Mouse (Mus musculus): Measurements from ENCODE around the gene Lonp1. TPM values are rescaled to one million over a fixed set of nuclear protein-coding genes. Genes with fewer than 3 reads are reported as not detected.
"Not testable (repeated sequence)": the region's sequence is repeated elsewhere in the genome, so short reads cannot be mapped to it uniquely, and the experiment has no call there.

Gene Lonp1
- polyA plus RNA-seq, 1 experiment from 2014 or later: 66.4 TPM

- H3K36me3 ChIP-seq (ENCODE audit: insufficient read depth, low read length): no peaks in the 10 kb centered on the region
- no peak overlapping the region for H3K4me2 ChIP-seq (replicated peaks; ENCODE audit: low read depth, low read length)
- H3K4me3 ChIP-seq (ENCODE audit: low read length): no peak overlapping the region
- no peaks in the 10 kb centered on the region for H3K27me3 ChIP-seq (ENCODE audit: insufficient read depth, low read length)
- H3K4me1 ChIP-seq (ENCODE audit: insufficient read depth, low read length): peaks cover 10% of the 10 kb centered on the region; the same call in 1 of the 2 replicates
- ATAC-seq (ENCODE audit: low FRiP score, low TSS enrichment): no peak
- H3K27ac ChIP-seq (ENCODE audit: low read length): no peak overlapping the region
- WGBS: 81% methylated on average over 6 of the region's 6 CpGs
- H3K9ac ChIP-seq (replicated peaks; ENCODE audit: low read length): no peak overlapping the region
- H3K9me3 ChIP-seq (ENCODE audit: low read length): no peaks in the 10 kb centered on the region
Measured at GRCm38 (mm10) chr17:56656171-56656570, 29.5 kb upstream of the Lonp1 start.

- Histone ChIP-seq H3K36me3 (ENCODE audit: insufficient read depth, low read length) (no peaks in the 10 kb centered on the region), H3K9me3 (ENCODE audit: low read length) (no peaks in the 10 kb centered on the region), H3K27me3 (ENCODE audit: insufficient read depth, low read length) (no peaks in the 10 kb centered on the region), H3K27ac (ENCODE audit: low read length) (no peak overlapping the region), H3K4me3 (ENCODE audit: low read length) (no peak overlapping the region), H3K9ac (replicated peaks; ENCODE audit: low read length) (no peak overlapping the region), H3K4me1 (ENCODE audit: insufficient read depth, low read length) (peaks cover 11% of the 10 kb centered on the region; the same call in 1 of the 2 replicates), H3K4me2 (replicated peaks; ENCODE audit: low read depth, low read length) (no peak overlapping the region)
- ATAC-seq (ENCODE audit: low FRiP score, low TSS enrichment): no peak
- WGBS: 59% methylated on average over 3 of the region's 3 CpGs
Measured at GRCm38 (mm10) chr17:56655311-56655710, 28.6 kb upstream of the Lonp1 start.

- no peak overlapping the region for H3K4me2 ChIP-seq (replicated peaks; ENCODE audit: low read depth, low read length)
- no peaks in the 10 kb centered on the region for H3K9me3 ChIP-seq (ENCODE audit: low read length)
- no peak overlapping the region for H3K4me3 ChIP-seq (ENCODE audit: low read length)
- H3K27me3 ChIP-seq (ENCODE audit: insufficient read depth, low read length): no peaks in the 10 kb centered on the region
- H3K27ac ChIP-seq (ENCODE audit: low read length): no peak overlapping the region
- no peak overlapping the region for H3K9ac ChIP-seq (replicated peaks; ENCODE audit: low read length)
- ATAC-seq (ENCODE audit: low FRiP score, low TSS enrichment): no peak
- 68% methylated on average over 2 of the region's 2 CpGs for WGBS
- no peaks in the 10 kb centered on the region for H3K36me3 ChIP-seq (ENCODE audit: insufficient read depth, low read length)
- H3K4me1 ChIP-seq (ENCODE audit: insufficient read depth, low read length): peaks cover 11% of the 10 kb centered on the region; the same call in 1 of the 2 replicates
Measured at GRCm38 (mm10) chr17:56654771-56655170, 28.1 kb upstream of the Lonp1 start.

GRCm38 (mm10) chr17:56651801-56652200 is 25.1 kb upstream of the Lonp1 start:
- no peaks in the 10 kb centered on the region for H3K9me3 ChIP-seq (ENCODE audit: low read length)
- WGBS: 20% methylated on average over 10 of the region's 10 CpGs
- no peaks in the 10 kb centered on the region for H3K36me3 ChIP-seq (ENCODE audit: insufficient read depth, low read length)
- H3K9ac ChIP-seq (replicated peaks; ENCODE audit: low read length): no peak overlapping the region
- ATAC-seq (ENCODE audit: low FRiP score, low TSS enrichment): peak; percentile 77
- H3K27me3 ChIP-seq (ENCODE audit: insufficient read depth, low read length): no peaks in the 10 kb centered on the region
- H3K4me3 ChIP-seq (ENCODE audit: low read length): peak overlapping the region; percentile 7; the same call in 1 of the 2 replicates
- peak overlapping the region; percentile 35 for H3K4me2 ChIP-seq (replicated peaks; ENCODE audit: low read depth, low read length)
- peaks cover 11% of the 10 kb centered on the region; the same call in 1 of the 2 replicates for H3K4me1 ChIP-seq (ENCODE audit: insufficient read depth, low read length)
- H3K27ac ChIP-seq (ENCODE audit: low read length): no peak overlapping the region

- Histone ChIP-seq H3K27ac (ENCODE audit: low read length) (no peak overlapping the region), H3K4me2 (replicated peaks; ENCODE audit: low read depth, low read length) (no peak overlapping the region), H3K36me3 (ENCODE audit: insufficient read depth, low read length) (no peaks in the 10 kb centered on the region), H3K27me3 (ENCODE audit: insufficient read depth, low read length) (no peaks in the 10 kb centered on the region), H3K4me3 (ENCODE audit: low read length) (no peak overlapping the region), H3K9me3 (ENCODE audit: low read length) (no peaks in the 10 kb centered on the region), H3K4me1 (ENCODE audit: insufficient read depth, low read length) (peaks cover 11% of the 10 kb centered on the region; the same call in 1 of the 2 replicates), H3K9ac (replicated peaks; ENCODE audit: low read length) (no peak overlapping the region)
- 43% methylated on average over 11 of the region's 13 CpGs for WGBS
- ATAC-seq (ENCODE audit: low FRiP score, low TSS enrichment): no peak
Measured at GRCm38 (mm10) chr17:56647546-56647945, 20.9 kb upstream of the Lonp1 start.

GRCm38 (mm10) chr17:56643237-56643636 is 16.6 kb upstream of the Lonp1 start:
- Histone ChIP-seq H3K9ac (replicated peaks; ENCODE audit: low read length) (no peak overlapping the region), H3K27me3 (ENCODE audit: insufficient read depth, low read length) (no peaks in the 10 kb centered on the region), H3K4me1 (ENCODE audit: insufficient read depth, low read length) (no peaks in the 10 kb centered on the region), H3K36me3 (ENCODE audit: insufficient read depth, low read length) (no peaks in the 10 kb centered on the region), H3K4me2 (replicated peaks; ENCODE audit: low read depth, low read length) (no peak overlapping the region), H3K27ac (ENCODE audit: low read length) (no peak overlapping the region), H3K9me3 (ENCODE audit: low read length) (no peaks in the 10 kb centered on the region), H3K4me3 (ENCODE audit: low read length) (no peak overlapping the region)
- WGBS: 72% methylated on average over 4 of the region's 4 CpGs
- ATAC-seq (ENCODE audit: low FRiP score, low TSS enrichment): no peak

GRCm38 (mm10) chr17:56634023-56634422 is 7.3 kb upstream of the Lonp1 start:
- ATAC-seq (ENCODE audit: low FRiP score, low TSS enrichment): no peak
- Histone ChIP-seq H3K9ac (replicated peaks; ENCODE audit: low read length) (no peak overlapping the region), H3K36me3 (ENCODE audit: insufficient read depth, low read length) (no peaks in the 10 kb centered on the region), H3K4me1 (ENCODE audit: insufficient read depth, low read length) (no peaks in the 10 kb centered on the region), H3K4me3 (ENCODE audit: low read length) (no peak overlapping the region), H3K4me2 (replicated peaks; ENCODE audit: low read depth, low read length) (no peak overlapping the region), H3K27ac (ENCODE audit: low read length) (no peak overlapping the region), H3K9me3 (ENCODE audit: low read length) (no peaks in the 10 kb centered on the region), H3K27me3 (ENCODE audit: insufficient read depth, low read length) (no peaks in the 10 kb centered on the region)
- WGBS: 84% methylated on average over 6 of the region's 6 CpGs

- Histone ChIP-seq H3K9ac (replicated peaks; ENCODE audit: low read length) (no peak overlapping the region), H3K36me3 (ENCODE audit: insufficient read depth, low read length) (no peaks in the 10 kb centered on the region), H3K27ac (ENCODE audit: low read length) (no peak overlapping the region), H3K4me3 (ENCODE audit: low read length) (no peak overlapping the region), H3K4me1 (ENCODE audit: insufficient read depth, low read length) (peaks cover 8% of the 10 kb centered on the region; the same call in 1 of the 2 replicates), H3K9me3 (ENCODE audit: low read length) (no peaks in the 10 kb centered on the region), H3K4me2 (replicated peaks; ENCODE audit: low read depth, low read length) (no peak overlapping the region), H3K27me3 (ENCODE audit: insufficient read depth, low read length) (no peaks in the 10 kb centered on the region)
- no peak for ATAC-seq (ENCODE audit: low FRiP score, low TSS enrichment)
- 56% methylated on average over 4 of the region's 4 CpGs for WGBS
Measured at GRCm38 (mm10) chr17:56631807-56632206, 5.1 kb upstream of the Lonp1 start.

GRCm38 (mm10) chr17:56629800-56630781 is 3.4 kb upstream of the Lonp1 start:
- not testable (repeated sequence) for H3K27me3 ChIP-seq (ENCODE audit: insufficient read depth, low read length); H3K9ac ChIP-seq (replicated peaks; ENCODE audit: low read length); H3K9me3 ChIP-seq (ENCODE audit: low read length); ATAC-seq (ENCODE audit: low FRiP score, low TSS enrichment); H3K27ac ChIP-seq (ENCODE audit: low read length); H3K4me2 ChIP-seq (replicated peaks; ENCODE audit: low read depth, low read length); H3K4me3 ChIP-seq (ENCODE audit: low read length); H3K36me3 ChIP-seq (ENCODE audit: insufficient read depth, low read length)
- 87% methylated on average over 27 of the region's 27 CpGs for WGBS
- peaks cover 18% of the 10 kb centered on the region for H3K4me1 ChIP-seq (ENCODE audit: insufficient read depth, low read length)
